Mouse (Mus musculus) embryonic fibroblast, embryonic 13.5 days (primary cell): ENCODE results near the gene Olfr1272. TPM values are rescaled to one million over a fixed set of nuclear protein-coding genes. Genes with fewer than 3 reads are reported as not detected.
"Not testable (repeated sequence)": the region's sequence is repeated elsewhere in the genome, so short reads cannot be mapped to it uniquely, and the experiment has no call there.

ENCODE experiments used
- H3K27ac ChIP-seq: 2 replicates; pipeline ENCODE4 v1.5.1; 2012; ENCODE audit warnings: low read length, control low read depth, inconsistent platforms; ENCODE audit not compliant: insufficient read depth
- H3K4me1 ChIP-seq: 2 replicates; pipeline ENCODE4 v1.6.1; 2011; ENCODE audit warnings: low read length; ENCODE audit not compliant: control insufficient read depth, insufficient read depth
- H3K4me3 ChIP-seq: 2 replicates; pipeline ENCODE4 v1.5.1; 2011; ENCODE audit warnings: mild to moderate bottlenecking, control low read depth, low read length; ENCODE audit not compliant: insufficient read depth
- CTCF ChIP-seq: IDR thresholded peaks from 2 replicates; pipeline ENCODE4 v1.5.1; 2011; ENCODE audit warnings: mild to moderate bottlenecking, control low read depth, low read length, moderate library complexity, borderline replicate concordance; ENCODE audit not compliant: insufficient read depth
- POLR2A ChIP-seq: IDR thresholded peaks from 2 replicates; pipeline ENCODE4 v1.6.1; 2011; ENCODE audit warnings: low read depth, mild to moderate bottlenecking, control low read depth, low read length, moderate library complexity
- polyA plus RNA-seq: library from polyadenylated mRNA; stranded (reverse); fragments of >200 nt; gene quantifications from 2 replicates; pipeline ENCODE4 v1.2.4, GENCODE M21; 2011; ENCODE audit warnings: low read depth; ENCODE audit not compliant: missing spikeins, insufficient read length

Olfr1272 gene
- not detected in 2 replicates for polyA plus RNA-seq

GRCm38 (mm10) chr2:90292741-90293140, at the start of gene Olfr1272:
Gene Olfr1272 (minus strand): TSS chr2:90292841.
- Histone ChIP-seq H3K4me3 (no peak within 1 kb of the TSS), H3K27ac (no peak within 1 kb of the TSS), H3K4me1 (no peaks in the 10 kb centered on the region)
- TF ChIP-seq POLR2A (no peak), CTCF (no peak)

- H3K27ac ChIP-seq, H3K4me3 ChIP-seq, H3K4me1 ChIP-seq: not testable (repeated sequence)
These were observed 29.3 kb upstream of the Olfr1272 start, which contains the start of gene Gm13769 for GRCm38 (mm10) chr2:90321900-90322299. Gene Gm13769 (plus strand): TSS chr2:90322200.

- H3K4me3 ChIP-seq: no peak within 1 kb of the TSS
- no peaks in the 10 kb centered on the region for H3K4me1 ChIP-seq
- no peak within 1 kb of the TSS for H3K27ac ChIP-seq
- TF ChIP-seq CTCF (no peak), POLR2A (no peak)
These were observed 21.7 kb downstream of the Olfr1272 start, which contains the start of gene Olfr1271 for GRCm38 (mm10) chr2:90270932-90271331. Gene Olfr1271 (minus strand): TSS chr2:90271032.

- Histone ChIP-seq H3K4me1 (no peaks in the 10 kb centered on the region), H3K27ac (no peak within 1 kb of the TSS), H3K4me3 (no peak within 1 kb of the TSS)
- TF ChIP-seq CTCF: no peak
- no peak for TF ChIP-seq POLR2A
These were observed 35.1 kb downstream of the Olfr1272 start, which contains the start of gene Olfr142 for GRCm38 (mm10) chr2:90257492-90257891. Gene Olfr142 (minus strand): TSS chr2:90257592.

Other genes with a start within 250 kb of the Olfr1272 start
- not detected in 2 replicates for gene Olfr140, start 229.2 kb downstream of the Olfr1272 start, polyA plus RNA-seq
- gene Olfr1269, start 171.4 kb downstream of the Olfr1272 start, polyA plus RNA-seq: not detected in 2 replicates
- not detected in 2 replicates for gene Olfr32, start 150.5 kb downstream of the Olfr1272 start, polyA plus RNA-seq
- not detected in 2 replicates for gene Olfr1270, start 139.8 kb downstream of the Olfr1272 start, polyA plus RNA-seq
- gene Olfr1506, start 68.3 kb downstream of the Olfr1272 start, polyA plus RNA-seq: not detected in 2 replicates
- not detected in 2 replicates for gene Olfr142, start 35.2 kb downstream of the Olfr1272 start, polyA plus RNA-seq
- gene Olfr1271, start 21.8 kb downstream of the Olfr1272 start, polyA plus RNA-seq: not detected in 2 replicates
- 0.88 TPM in 1 of 2 replicates, not detected in the other for gene Gm13769, start 29.4 kb upstream of the Olfr1272 start, polyA plus RNA-seq
- gene Olfr1274-ps, start 105.8 kb upstream of the Olfr1272 start, polyA plus RNA-seq: not detected in 2 replicates